Mouse (Mus musculus) C2C12 (cell line): Measurements from ENCODE around the gene Fstl1. TPM values are rescaled to one million over a fixed set of nuclear protein-coding genes. Genes with fewer than 3 reads are reported as not detected.

Experiments
- H3K27me3 ChIP-seq: one replicate; pipeline ENCODE4 v1.6.1; 2011; ENCODE audit not compliant: control insufficient read depth, insufficient read depth, insufficient read length
- H3K36me3 ChIP-seq: one replicate; pipeline ENCODE4 v1.6.1; 2011; ENCODE audit not compliant: control insufficient read depth, insufficient read depth
- H3K4me3 ChIP-seq: one replicate; pipeline ENCODE4 v1.5.1; 2011; ENCODE audit warnings: mild to moderate bottlenecking, control low read depth; ENCODE audit not compliant: poor library complexity, insufficient read depth, severe bottlenecking
- H3K79me2 ChIP-seq: one replicate; pipeline ENCODE4 v1.6.1; 2011; ENCODE audit not compliant: control insufficient read depth, insufficient read depth
- H3K79me3 ChIP-seq: one replicate; pipeline ENCODE4 v1.6.1; 2011; ENCODE audit warnings: low read depth, control low read depth
- H3ac ChIP-seq: one replicate; pipeline ENCODE3; 2011; ENCODE audit warnings: low read depth; ENCODE audit not compliant: control insufficient read depth, insufficient read length
- CEBPB ChIP-seq: IDR thresholded peaks from one replicate; pipeline ENCODE4 v1.6.1; 2011; ENCODE audit warnings: low read depth, mild to moderate bottlenecking, control low read depth, moderate library complexity
- CTCF ChIP-seq: IDR thresholded peaks from one replicate; pipeline ENCODE4 v1.5.1; 2011; ENCODE audit not compliant: control insufficient read depth, insufficient read depth, insufficient read length
- FOSL1 ChIP-seq: IDR thresholded peaks from one replicate; pipeline ENCODE4 v1.8.0; 2011; ENCODE audit warnings: mild to moderate bottlenecking, low read length; ENCODE audit not compliant: poor library complexity, insufficient read depth, severe bottlenecking
- MAX ChIP-seq: IDR thresholded peaks from one replicate; pipeline ENCODE4 v1.6.1; 2011; ENCODE audit warnings: mild to moderate bottlenecking, control low read depth
- MYOD1 ChIP-seq: IDR thresholded peaks from one replicate; pipeline ENCODE4 v1.6.1; 2011; ENCODE audit warnings: low read depth; ENCODE audit not compliant: control insufficient read depth, insufficient read length
- MYOG ChIP-seq: IDR thresholded peaks from one replicate; pipeline ENCODE4 v1.6.1; 2011; ENCODE audit not compliant: control insufficient read depth, insufficient read length; ENCODE audit errors: extremely low read depth
- USF1 ChIP-seq: IDR thresholded peaks from one replicate; pipeline ENCODE4 v1.6.1; 2011; ENCODE audit warnings: low read depth, mild to moderate bottlenecking, control low read depth, moderate library complexity
- polyA plus RNA-seq: library from polyadenylated mRNA; unstranded; fragments of >200 nt; fragmentation: generic; extraction: Trizol; gene quantifications from one replicate; pipeline ENCODE4 v1.2.1, GENCODE M21; 2012; ENCODE audit warnings: missing spikeins

Fstl1 gene
- polyA plus RNA-seq, 1 experiment: 153 TPM

GRCm38 (mm10) chr16:37831041-37831440 is 54.4 kb downstream of the Fstl1 start:
- TF ChIP-seq MAX: no peak
- no peak for TF ChIP-seq CTCF
- TF ChIP-seq FOSL1: no peak
- TF ChIP-seq MYOD1: no peak
- no peak for TF ChIP-seq USF1
- TF ChIP-seq MYOG: no peak
- TF ChIP-seq CEBPB: no peak
- Histone ChIP-seq H3K36me3 (peaks cover 83% of the 10 kb centered on the region), H3K79me3 (no peaks in the 10 kb centered on the region), H3K4me3 (no peak overlapping the region), H3K79me2 (no peaks in the 10 kb centered on the region), H3ac (no peak overlapping the region), H3K27me3 (no peaks in the 10 kb centered on the region)

- H3K27me3 ChIP-seq: no peaks in the 10 kb centered on the region
- H3K36me3 ChIP-seq: peaks cover 20% of the 10 kb centered on the region
- no peak overlapping the region for H3K4me3 ChIP-seq
- no peaks in the 10 kb centered on the region for H3K79me2 ChIP-seq
- H3ac ChIP-seq: no peak overlapping the region
- TF ChIP-seq MYOD1: no peak
- no peak for TF ChIP-seq USF1
- no peak for TF ChIP-seq CEBPB
- no peak for TF ChIP-seq FOSL1
- no peak for TF ChIP-seq CTCF
- no peak for TF ChIP-seq MAX
- no peak for TF ChIP-seq MYOG
- no peaks in the 10 kb centered on the region for H3K79me3 ChIP-seq
Observed at GRCm38 (mm10) chr16:37837571-37837970, 60.9 kb downstream of the Fstl1 start.

- TF ChIP-seq MYOD1: no peak
- no peak for TF ChIP-seq FOSL1
- TF ChIP-seq CEBPB: no peak
- TF ChIP-seq CTCF: no peak
- TF ChIP-seq USF1: no peak
- no peak for TF ChIP-seq MYOG
- no peak for TF ChIP-seq MAX
- H3ac ChIP-seq: no peak overlapping the region
- no peaks in the 10 kb centered on the region for H3K79me3 ChIP-seq
- H3K4me3 ChIP-seq: no peak overlapping the region
- no peaks in the 10 kb centered on the region for H3K36me3 ChIP-seq
- no peaks in the 10 kb centered on the region for H3K79me2 ChIP-seq
- H3K27me3 ChIP-seq: no peaks in the 10 kb centered on the region
Observed at GRCm38 (mm10) chr16:37842439-37842838, 65.8 kb downstream of the Fstl1 start.

- H3K4me3 ChIP-seq: no peak overlapping the region
- H3ac ChIP-seq: no peak overlapping the region
- no peaks in the 10 kb centered on the region for H3K27me3 ChIP-seq
- H3K79me2 ChIP-seq: no peaks in the 10 kb centered on the region
- TF ChIP-seq CEBPB: peak; percentile 62
- TF ChIP-seq MAX: no peak
- H3K36me3 ChIP-seq: no peaks in the 10 kb centered on the region
- H3K79me3 ChIP-seq: no peaks in the 10 kb centered on the region
Observed at GRCm38 (mm10) chr16:37843740-37844139, 67.1 kb downstream of the Fstl1 start.

- Histone ChIP-seq H3ac (no peak overlapping the region), H3K36me3 (no peaks in the 10 kb centered on the region), H3K4me3 (no peak overlapping the region), H3K79me2 (no peaks in the 10 kb centered on the region), H3K27me3 (no peaks in the 10 kb centered on the region), H3K79me3 (no peaks in the 10 kb centered on the region)
- no peak for TF ChIP-seq MYOD1
- TF ChIP-seq USF1: no peak
- TF ChIP-seq FOSL1: no peak
- no peak for TF ChIP-seq MAX
- TF ChIP-seq CEBPB: no peak
- TF ChIP-seq MYOG: no peak
- TF ChIP-seq CTCF: no peak
Observed at GRCm38 (mm10) chr16:37845202-37845925, 68.7 kb downstream of the Fstl1 start.

GRCm38 (mm10) chr16:37847081-37847480 is 70.4 kb downstream of the Fstl1 start:
- no peaks in the 10 kb centered on the region for H3K36me3 ChIP-seq
- no peak for TF ChIP-seq FOSL1
- TF ChIP-seq MAX: no peak
- TF ChIP-seq CTCF: no peak
- no peak for TF ChIP-seq USF1
- no peak for TF ChIP-seq CEBPB
- no peak for TF ChIP-seq MYOD1
- no peak for TF ChIP-seq MYOG
- H3ac ChIP-seq: no peak overlapping the region
- no peaks in the 10 kb centered on the region for H3K27me3 ChIP-seq
- H3K4me3 ChIP-seq: no peak overlapping the region
- no peaks in the 10 kb centered on the region for H3K79me2 ChIP-seq
- no peaks in the 10 kb centered on the region for H3K79me3 ChIP-seq
